Mouse (Mus musculus) liver, postnatal 0 days (tissue): ENCODE data around the gene Utp14b. TPM values are rescaled to one million over a fixed set of nuclear protein-coding genes. Genes with fewer than 3 reads are reported as not detected.
A peak's percentile ranks its signal among the peaks of the same experiment; 100 is the strongest.

Source experiments
- ATAC-seq: fragments of 200-750 bp; cut with Nextera tagmentation; 2 replicates; pipeline ENCODE4 v1.8.0; 2017; ENCODE audit warnings: mild to moderate bottlenecking, moderate library complexity
- DNase-seq: peaks from one replicate; pipeline ENCODE4 v3.0.0-alpha.2; 2016
- H3K27ac ChIP-seq: fragments of 300-500 bp; sonication (generic); 2 replicates; pipeline ENCODE4 v1.5.1; 2014; ENCODE audit warnings: antibody characterized with exemption, moderate library complexity, mild to moderate bottlenecking, low read depth
- H3K27me3 ChIP-seq: fragments of 300-500 bp; sonication (generic); 2 replicates; pipeline ENCODE4 v1.6.1; 2014; ENCODE audit warnings: low read length, control low read depth, mixed read lengths; ENCODE audit not compliant: insufficient read depth
- H3K36me3 ChIP-seq: fragments of 300-500 bp; sonication (generic); replicated peaks from 2 replicates; pipeline ENCODE4 v1.6.1; 2014; ENCODE audit warnings: mild to moderate bottlenecking, control low read depth, low read length, moderate library complexity, mixed read lengths; ENCODE audit not compliant: insufficient read depth
- H3K4me1 ChIP-seq: fragments of 300-500 bp; sonication (generic); 2 replicates; pipeline ENCODE4 v1.6.1; 2014; ENCODE audit warnings: antibody characterized with exemption, mild to moderate bottlenecking, control low read depth; ENCODE audit not compliant: insufficient read depth
- H3K4me2 ChIP-seq: fragments of 300-500 bp; sonication (generic); 2 replicates; pipeline ENCODE4 v1.6.1; 2014; ENCODE audit warnings: low read depth, mild to moderate bottlenecking, low read length, moderate library complexity, mixed read lengths
- H3K4me3 ChIP-seq: fragments of 300-500 bp; sonication (generic); 2 replicates; pipeline ENCODE4 v1.5.1; 2014; ENCODE audit warnings: low read depth, low read length
- H3K9ac ChIP-seq: fragments of 300-500 bp; sonication (generic); replicated peaks from 2 replicates; pipeline ENCODE4 v1.6.1; 2014; ENCODE audit warnings: mild to moderate bottlenecking, moderate library complexity
- H3K9me3 ChIP-seq: fragments of 300-500 bp; sonication (generic); 2 replicates; pipeline ENCODE4 v1.6.1; 2016; ENCODE audit warnings: mild to moderate bottlenecking, control low read depth, low read length, mixed read lengths
- CTCF ChIP-seq: sonication (generic); IDR thresholded peaks from 2 replicates; pipeline ENCODE4 v1.5.1; 2016; ENCODE audit warnings: antibody characterized with exemption, low read depth
- EP300 ChIP-seq: IDR thresholded peaks from 2 replicates; pipeline ENCODE4 v1.6.1; 2016; ENCODE audit warnings: antibody characterized with exemption, low read depth, mild to moderate bottlenecking
- WGBS: fragments of 180-500 bp; shearing (Covaris S2); extraction: QIAGEN DNeasy Blood & Tissue Kit; methylation state at CpG from one replicate; pipeline ENCODE4 v1.1.7; 2014; ENCODE audit not compliant: insufficient replicate concordance; 5-methylcytosine and 5-hydroxymethylcytosine counted together
- polyA plus RNA-seq: library from polyadenylated mRNA; unstranded; fragments of >200 nt; fragmentation: Nextera tagmentation; extraction: Ambion mirVana; gene quantifications from 2 replicates; pipeline ENCODE4 v1.2.1, GENCODE M21; 2015

Gene Utp14b
- polyA plus RNA-seq: 0.59 and 0.65 TPM in 2 replicates

DNA sequence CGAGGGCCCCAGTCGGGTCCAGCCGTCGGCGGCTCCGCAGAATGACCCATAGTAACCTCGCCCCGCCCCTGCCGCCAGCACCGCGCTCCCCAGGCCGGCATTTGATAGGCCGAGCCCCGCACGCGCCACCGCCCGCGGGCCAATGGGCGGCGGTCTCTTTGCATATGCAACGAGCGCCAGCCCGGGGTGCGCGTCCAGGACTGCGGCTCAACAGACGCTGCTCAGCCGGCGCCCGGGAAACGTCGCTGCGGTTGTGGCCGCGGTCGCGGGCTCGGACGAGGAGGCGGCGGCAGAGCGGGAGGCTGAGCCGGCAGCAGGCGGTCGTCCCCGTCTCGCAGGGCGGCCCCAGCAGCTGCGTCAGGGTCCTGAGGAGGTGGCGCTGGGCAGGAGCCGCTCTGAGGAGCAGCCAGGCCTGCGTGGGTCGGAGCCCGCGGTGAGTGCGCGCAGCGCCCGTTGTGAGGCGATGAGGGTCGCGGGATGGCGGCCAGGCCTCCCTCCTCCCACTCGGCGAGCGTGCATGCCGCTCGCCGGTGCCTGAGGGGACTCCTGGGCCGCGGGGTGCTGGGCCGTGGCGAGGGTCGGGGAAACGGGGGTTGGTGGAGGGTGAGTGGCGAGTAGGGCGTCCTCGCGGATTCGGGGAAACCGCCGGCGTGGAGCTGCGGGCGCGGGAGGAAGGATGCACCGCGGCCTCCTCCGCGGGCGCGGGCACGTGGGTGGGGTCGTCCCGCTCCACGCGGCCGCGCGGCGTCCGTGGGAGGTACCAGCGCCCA lies at the start of gene Utp14b, which contains the start of gene Acsl3:
Gene Utp14b (plus strand): TSS at position 368 of the 770 bp plus-strand sequence.
Gene Acsl3 (plus strand): TSS at position 155 of the 770 bp plus-strand sequence.
- ATAC-seq: peak; percentile 100
- Histone ChIP-seq H3K4me3 (peak within 1 kb of the TSS; percentile 68), H3K36me3 (no peaks in the 10 kb centered on the region)

DNA sequence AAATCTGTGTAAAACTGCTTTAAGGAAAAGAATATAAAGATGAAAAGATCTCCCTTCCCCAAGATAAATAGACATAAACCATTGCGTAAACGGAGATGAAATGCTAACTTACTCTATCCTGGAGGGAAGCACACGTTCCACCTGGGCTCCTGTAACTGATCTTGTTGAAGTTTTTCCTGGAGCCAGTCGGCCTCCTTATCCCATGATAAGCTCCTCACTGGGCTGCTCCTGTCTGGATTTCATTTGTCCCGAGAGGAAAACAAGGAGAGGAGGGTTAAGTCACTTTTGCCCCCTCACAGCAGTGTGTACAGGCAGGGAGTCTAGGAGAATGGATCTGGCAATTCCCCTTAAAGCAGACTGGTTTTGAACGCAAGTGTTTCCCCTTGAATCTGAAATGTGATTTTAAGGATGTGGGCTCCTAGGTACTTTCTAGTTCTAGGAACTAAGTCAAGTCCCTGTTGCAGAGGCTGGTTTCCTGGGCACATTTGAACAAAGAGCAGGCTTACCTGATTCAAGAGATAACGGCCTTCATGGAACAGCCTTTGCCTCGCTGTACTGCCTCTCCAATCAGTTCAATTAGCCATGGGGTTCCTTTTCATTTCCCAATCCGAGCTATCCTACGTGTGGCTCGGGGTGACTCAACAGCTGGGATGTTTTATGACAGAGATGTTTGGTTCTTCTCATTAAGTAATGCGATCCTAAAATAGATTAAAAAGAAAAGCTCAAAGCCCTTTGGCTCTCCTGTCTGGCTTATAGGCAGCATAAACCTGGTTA lies 48.5 kb upstream of the Utp14b start:
- Histone ChIP-seq H3K4me2 (no peak overlapping the region), H3K27ac (no peak overlapping the region), H3K9ac (no peak overlapping the region), H3K9me3 (no peaks in the 10 kb centered on the region), H3K4me1 (no peaks in the 10 kb centered on the region), H3K4me3 (no peak overlapping the region), H3K36me3 (no peaks in the 10 kb centered on the region), H3K27me3 (no peaks in the 10 kb centered on the region)
- ATAC-seq: no peak
- DNase-seq: no peak
- TF ChIP-seq EP300: no peak
- TF ChIP-seq CTCF: no peak
- 44% methylated on average over 12 of the region's 12 CpGs for WGBS

More for the DNA sequence above, at the start of gene Utp14b, which contains the start of gene Acsl3:
- Histone ChIP-seq H3K4me2 (peak within 1 kb of the TSS; percentile 73), H3K9me3 (no peaks in the 10 kb centered on the region), H3K4me1 (peaks cover 19% of the 10 kb centered on the region), H3K27ac (peak within 1 kb of the TSS; percentile 84), H3K9ac (peak within 1 kb of the TSS; percentile 81), H3K27me3 (no peaks in the 10 kb centered on the region)
- DNase-seq: peak; percentile 97
- WGBS: under 1% methylated on average over 94 of the region's 104 CpGs
- no peak for TF ChIP-seq EP300
- TF ChIP-seq CTCF: no peak

DNA sequence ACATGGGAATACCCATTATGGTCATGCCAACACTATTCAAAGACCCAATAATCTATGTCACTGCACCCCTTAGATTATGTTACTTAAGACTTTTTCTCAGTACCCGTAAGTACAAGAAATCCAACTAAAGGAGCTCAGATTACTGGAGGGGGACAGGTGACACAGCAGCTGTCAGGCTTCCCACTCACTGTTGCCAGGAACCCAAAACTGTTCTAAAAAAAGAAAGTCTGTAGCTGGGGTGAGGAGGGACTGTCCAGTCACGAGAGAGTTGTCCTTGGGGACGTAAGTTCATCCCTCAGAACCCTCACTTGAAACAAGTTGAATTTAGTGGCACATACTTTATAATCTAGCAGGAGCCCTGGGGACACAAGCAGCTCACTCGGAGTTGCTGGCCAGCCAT lies 46.8 kb upstream of the Utp14b start:
- DNase-seq (no peak), ATAC-seq (no peak)
- H3K4me1 ChIP-seq: no peaks in the 10 kb centered on the region
- no peak overlapping the region for H3K4me2 ChIP-seq
- TF ChIP-seq CTCF (no peak), EP300 (no peak)
- no peaks in the 10 kb centered on the region for H3K36me3 ChIP-seq
- no peak overlapping the region for H3K9ac ChIP-seq
- H3K27ac ChIP-seq: no peak overlapping the region
- WGBS: 63% methylated on average over 4 of the region's 4 CpGs
- no peak overlapping the region for H3K4me3 ChIP-seq
- H3K27me3 ChIP-seq: no peaks in the 10 kb centered on the region
- no peaks in the 10 kb centered on the region for H3K9me3 ChIP-seq

DNA sequence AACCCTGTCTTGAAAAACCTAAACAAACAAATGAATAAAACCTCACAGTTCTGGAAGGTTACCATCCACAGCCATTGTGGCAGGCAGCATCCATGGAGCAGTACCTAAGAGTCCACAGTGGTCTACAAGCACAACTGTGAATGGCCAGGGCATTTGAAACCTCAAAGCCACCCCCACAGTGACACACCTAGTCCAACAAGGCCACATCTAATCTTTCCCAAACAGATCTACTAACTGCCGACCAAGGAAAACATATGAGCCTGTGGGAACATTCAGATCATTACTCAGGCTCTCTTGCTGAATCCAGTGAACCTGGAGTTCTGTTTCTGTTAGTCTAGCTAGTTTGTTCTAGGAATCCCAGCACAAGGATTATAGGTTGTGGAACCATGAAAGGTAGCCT lies 44.9 kb upstream of the Utp14b start:
- DNase-seq (no peak), ATAC-seq (no peak)
- no peak for TF ChIP-seq EP300
- TF ChIP-seq CTCF: no peak
- H3K9ac ChIP-seq: no peak overlapping the region
- no peaks in the 10 kb centered on the region for H3K36me3 ChIP-seq
- no peak overlapping the region for H3K4me2 ChIP-seq
- H3K4me3 ChIP-seq: no peak overlapping the region
- H3K27ac ChIP-seq: no peak overlapping the region
- 62% methylated on average over 1 of the region's 1 CpGs for WGBS
- H3K27me3 ChIP-seq: no peaks in the 10 kb centered on the region
- no peaks in the 10 kb centered on the region for H3K9me3 ChIP-seq
- no peaks in the 10 kb centered on the region for H3K4me1 ChIP-seq

DNA sequence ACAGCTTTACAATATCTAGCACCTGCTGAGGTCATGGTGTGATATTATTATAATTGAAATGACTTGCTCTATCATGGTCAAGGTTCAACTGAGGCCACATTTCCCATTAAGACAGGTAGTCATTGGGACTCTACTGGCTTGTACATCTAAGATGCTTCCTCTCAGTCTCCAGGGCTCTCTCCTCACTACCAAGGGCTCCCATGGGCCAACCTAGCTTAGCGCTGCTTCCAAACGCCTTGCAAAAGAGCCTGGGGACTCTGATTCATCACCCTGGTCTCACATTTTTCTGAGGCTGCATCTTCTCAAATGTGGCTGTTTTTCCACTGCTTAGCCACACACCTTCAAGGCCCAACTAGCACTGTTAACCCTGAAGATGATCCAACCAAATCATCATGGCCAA lies 33.5 kb upstream of the Utp14b start:
- no peaks in the 10 kb centered on the region for H3K9me3 ChIP-seq
- H3K9ac ChIP-seq: no peak overlapping the region
- WGBS: 78% methylated on average over 2 of the region's 2 CpGs
- no peak for ATAC-seq
- H3K36me3 ChIP-seq: no peaks in the 10 kb centered on the region
- DNase-seq: no peak
- no peaks in the 10 kb centered on the region for H3K27me3 ChIP-seq
- TF ChIP-seq EP300 (no peak), CTCF (no peak)
- no peaks in the 10 kb centered on the region for H3K4me1 ChIP-seq
- no peak overlapping the region for H3K4me3 ChIP-seq
- H3K27ac ChIP-seq: no peak overlapping the region
- no peak overlapping the region for H3K4me2 ChIP-seq

DNA sequence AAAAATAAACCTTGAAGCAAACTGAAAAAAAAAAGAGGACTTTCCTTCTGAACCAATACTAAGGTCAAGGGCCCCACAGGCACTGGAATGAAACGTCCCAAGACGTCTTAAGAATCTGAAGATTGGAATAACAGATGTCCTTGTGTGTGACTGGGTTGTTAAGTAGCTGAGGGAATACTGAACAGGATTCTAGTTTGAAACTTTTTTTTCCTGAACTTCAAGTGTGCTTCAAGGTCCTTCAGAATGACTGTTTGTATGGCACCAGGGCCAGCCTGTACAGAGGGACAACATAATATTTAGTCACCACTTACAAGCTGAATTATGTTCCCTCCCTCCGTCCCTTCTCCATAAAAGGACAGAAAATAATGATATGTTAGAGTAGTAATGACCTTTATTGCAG lies 23.4 kb upstream of the Utp14b start:
- Histone ChIP-seq H3K27ac (no peak overlapping the region), H3K4me1 (no peaks in the 10 kb centered on the region), H3K27me3 (no peaks in the 10 kb centered on the region), H3K9me3 (no peaks in the 10 kb centered on the region), H3K9ac (no peak overlapping the region), H3K4me3 (no peak overlapping the region), H3K4me2 (no peak overlapping the region), H3K36me3 (no peaks in the 10 kb centered on the region)
- ATAC-seq (no peak), DNase-seq (no peak)
- TF ChIP-seq CTCF (no peak), EP300 (no peak)
- WGBS: 74% methylated on average over 3 of the region's 3 CpGs
